Mouse (Mus musculus): ENCODE results near the gene Inava. TPM values are rescaled to one million over a fixed set of nuclear protein-coding genes. Genes with fewer than 3 reads are reported as not detected.

Inava gene
- polyA plus RNA-seq, 1 experiment from 2014 or later: 17.1 TPM

DNA sequence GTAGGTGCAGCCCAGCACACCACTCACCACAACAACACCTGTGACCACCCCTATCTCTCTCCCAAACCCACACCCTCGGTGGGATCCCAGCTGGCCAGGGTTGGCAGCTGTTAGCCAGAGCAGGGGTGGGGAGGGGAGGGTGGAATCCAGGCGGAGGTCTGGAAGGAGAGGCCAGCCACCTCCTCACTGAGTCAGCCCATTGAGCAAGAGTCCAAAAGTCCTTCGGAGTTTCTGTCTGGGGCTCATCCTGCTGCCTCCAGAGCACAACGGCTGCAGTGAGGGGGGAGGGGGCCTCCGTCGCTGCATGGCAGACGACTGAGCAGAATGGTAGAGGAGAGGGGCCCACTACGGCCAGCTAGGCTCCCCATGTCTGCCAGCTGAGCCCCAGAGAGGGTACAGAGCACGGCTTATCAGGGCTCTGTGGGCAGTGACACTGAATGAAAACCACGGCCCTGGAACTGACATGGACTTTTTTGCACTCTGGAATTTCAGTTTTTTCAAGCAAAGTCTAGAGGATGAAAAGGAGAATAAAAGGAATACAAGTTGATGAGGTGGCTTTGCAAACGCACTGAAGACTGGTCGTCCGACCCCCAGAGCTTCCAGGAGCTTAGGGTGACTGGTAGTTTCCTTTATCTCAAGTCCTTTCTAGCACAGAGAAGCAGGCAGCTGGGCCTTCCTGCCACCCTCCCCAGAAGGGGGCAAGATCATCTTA lies 5.6 kb downstream of the Inava start:
- Histone ChIP-seq H3K27me3 (0 out of 2 replicates have a peak, but pooled peaks cover 7% of the 10 kb centered on the region), H3K9me3 (replicated peaks) (no peaks in the 10 kb centered on the region), H3K4me2 (peak overlapping the region; percentile 91), H3K4me1 (peaks cover 63% of the 10 kb centered on the region), H3K4me3 (replicated peaks) (peak overlapping the region; percentile 15), H3K36me3 (peaks cover 31% of the 10 kb centered on the region), H3K27ac (peak overlapping the region; percentile 68), H3K9ac (no peak overlapping the region)
- WGBS: 18% methylated on average over 13 of the region's 13 CpGs
- peak; percentile 70 for ATAC-seq (replicated peaks; ENCODE audit: low FRiP score)

DNA sequence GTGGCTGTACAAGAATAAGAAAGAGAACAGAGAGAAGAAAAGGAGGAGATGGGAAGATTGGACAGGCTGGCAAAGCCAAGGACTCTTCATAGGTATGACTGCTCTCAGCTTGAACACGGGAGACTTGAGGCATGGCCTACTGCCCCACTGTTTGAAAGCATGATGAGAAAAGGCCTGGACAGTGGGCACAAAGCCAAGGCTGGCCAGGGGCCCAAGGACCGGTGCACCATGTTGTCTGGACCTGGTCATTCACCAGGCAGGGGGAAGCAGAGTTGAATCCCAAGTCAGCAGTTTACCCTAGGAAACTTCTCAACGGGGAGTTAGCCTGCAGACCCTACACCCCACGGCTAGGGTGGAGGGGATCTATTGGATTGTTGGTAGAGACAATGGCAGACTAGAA lies 6.2 kb downstream of the Inava start:
- 65% methylated on average over 4 of the region's 4 CpGs for WGBS
- no peak for ATAC-seq (replicated peaks; ENCODE audit: low FRiP score)
- Histone ChIP-seq H3K9ac (no peak overlapping the region), H3K4me2 (peak overlapping the region; percentile 91; the same call in 1 of the 2 replicates), H3K4me3 (replicated peaks) (no peak overlapping the region), H3K27ac (peak overlapping the region; percentile 68), H3K27me3 (0 out of 2 replicates have a peak, but pooled peaks cover 7% of the 10 kb centered on the region), H3K4me1 (peaks cover 57% of the 10 kb centered on the region), H3K36me3 (peaks cover 34% of the 10 kb centered on the region), H3K9me3 (replicated peaks) (no peaks in the 10 kb centered on the region)

DNA sequence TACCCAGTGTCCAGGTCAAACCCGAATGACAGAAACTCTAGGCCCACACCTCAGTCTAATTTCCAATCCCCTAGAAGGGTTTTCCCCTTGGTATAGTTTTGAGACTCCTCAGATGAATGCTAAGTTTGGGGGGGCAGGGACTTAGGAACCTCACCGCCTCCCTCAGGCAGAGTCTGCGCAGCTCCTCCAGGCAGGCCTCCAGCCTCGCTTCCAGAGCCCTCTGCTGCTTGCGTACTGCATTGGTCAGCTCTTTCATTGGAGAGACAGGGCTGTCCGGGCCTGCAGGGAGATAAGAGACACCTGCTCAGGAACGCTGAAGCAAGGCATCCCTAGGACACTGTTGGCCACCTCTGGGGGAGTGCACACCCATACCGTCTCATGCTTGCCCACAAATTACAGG lies 7.4 kb downstream of the Inava start:
- Histone ChIP-seq H3K4me1 (peaks cover 45% of the 10 kb centered on the region), H3K27me3 (0 out of 2 replicates have a peak, but pooled peaks cover 6% of the 10 kb centered on the region), H3K27ac (no peak overlapping the region), H3K36me3 (peaks cover 36% of the 10 kb centered on the region), H3K4me2 (no peak overlapping the region), H3K9me3 (replicated peaks) (no peaks in the 10 kb centered on the region), H3K9ac (no peak overlapping the region), H3K4me3 (replicated peaks) (no peak overlapping the region)
- 80% methylated on average over 8 of the region's 8 CpGs for WGBS
- no peak for ATAC-seq (replicated peaks; ENCODE audit: low FRiP score)

DNA sequence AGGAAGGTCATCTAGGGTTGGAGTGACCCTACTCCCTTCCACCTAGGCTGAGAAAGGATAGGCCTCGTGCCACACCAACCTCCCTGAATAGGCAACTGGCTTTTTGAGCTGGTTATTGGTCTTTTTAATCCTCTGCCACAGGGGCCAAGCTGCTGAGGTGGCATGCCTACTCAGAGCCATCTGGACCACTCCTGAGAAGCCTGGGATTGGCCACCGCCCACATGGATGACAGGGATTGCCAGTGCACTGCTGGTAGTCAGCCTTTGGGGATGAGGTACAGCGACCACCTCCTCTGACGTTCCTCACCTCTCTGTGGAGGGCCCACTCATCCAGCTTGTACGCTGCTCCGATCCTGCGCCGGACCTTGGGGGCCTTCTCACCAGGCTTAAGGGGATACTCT lies 8.2 kb downstream of the Inava start:
- H3K4me1 ChIP-seq: peaks cover 37% of the 10 kb centered on the region
- no peak overlapping the region for H3K27ac ChIP-seq
- ATAC-seq (replicated peaks; ENCODE audit: low FRiP score): no peak
- H3K36me3 ChIP-seq: peaks cover 36% of the 10 kb centered on the region
- no peak overlapping the region for H3K4me2 ChIP-seq
- no peak overlapping the region for H3K9ac ChIP-seq
- no peaks in the 10 kb centered on the region for H3K27me3 ChIP-seq
- WGBS: 97% methylated on average over 8 of the region's 8 CpGs
- H3K4me3 ChIP-seq (replicated peaks): no peak overlapping the region
- H3K9me3 ChIP-seq (replicated peaks): no peaks in the 10 kb centered on the region

DNA sequence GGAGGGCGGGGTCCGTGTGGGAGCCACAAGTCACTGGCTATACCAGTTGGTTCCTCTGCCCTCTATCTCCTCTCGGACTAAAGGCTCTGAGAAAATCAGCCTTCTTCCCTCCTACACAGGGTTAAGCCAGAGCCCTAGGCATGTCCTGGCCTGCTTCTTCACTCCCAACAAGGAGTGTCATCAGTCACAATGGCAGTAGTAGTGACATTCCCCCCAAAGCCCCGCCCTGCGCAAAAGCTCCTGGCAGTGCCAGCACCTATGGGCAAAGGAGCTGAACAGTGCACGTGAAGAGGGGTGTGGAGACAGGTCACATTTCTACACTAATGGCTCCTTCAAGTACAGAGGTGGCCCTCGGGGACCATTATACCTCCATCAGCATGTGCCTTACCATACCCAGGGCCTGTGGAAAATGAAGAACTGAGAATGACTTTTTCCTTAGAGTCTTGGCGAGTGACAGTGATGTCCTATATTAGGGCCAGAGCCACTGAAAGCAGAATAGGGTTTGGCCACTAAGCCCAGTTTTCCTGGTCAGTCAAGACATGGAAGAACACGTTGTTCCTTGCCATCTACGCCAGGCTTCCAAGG lies 10.2 kb downstream of the Inava start:
- Histone ChIP-seq H3K27ac (no peak overlapping the region), H3K9me3 (replicated peaks) (no peaks in the 10 kb centered on the region), H3K9ac (no peak overlapping the region), H3K36me3 (peaks cover 49% of the 10 kb centered on the region), H3K4me2 (no peak overlapping the region), H3K27me3 (no peaks in the 10 kb centered on the region), H3K4me1 (peaks cover 17% of the 10 kb centered on the region), H3K4me3 (replicated peaks) (no peak overlapping the region)
- WGBS: 93% methylated on average over 10 of the region's 10 CpGs
- ATAC-seq (replicated peaks; ENCODE audit: low FRiP score): no peak

DNA sequence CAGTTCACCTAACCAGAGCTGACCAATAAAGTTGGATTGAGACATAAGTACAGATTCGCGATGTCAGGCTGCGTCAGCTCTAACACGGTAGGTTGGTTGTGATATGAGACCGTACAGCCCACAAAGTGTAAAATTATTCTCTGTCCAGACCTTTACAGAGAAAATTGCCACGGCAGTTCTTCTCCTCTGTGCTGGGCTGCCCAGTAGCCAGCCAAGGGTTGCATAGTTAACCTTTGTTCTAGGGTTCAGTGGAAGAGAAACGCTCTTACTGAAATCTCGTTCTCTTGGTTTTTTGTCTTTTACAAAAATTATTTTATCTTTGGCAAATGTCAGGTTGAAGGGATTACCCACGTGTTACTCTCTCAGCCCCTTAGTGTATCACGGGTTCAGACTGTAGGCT lies 11.7 kb downstream of the Inava start:
- no peak overlapping the region for H3K27ac ChIP-seq
- peaks cover 62% of the 10 kb centered on the region for H3K36me3 ChIP-seq
- no peaks in the 10 kb centered on the region for H3K9me3 ChIP-seq (replicated peaks)
- WGBS: 74% methylated on average over 10 of the region's 10 CpGs
- H3K9ac ChIP-seq: no peak overlapping the region
- ATAC-seq (replicated peaks; ENCODE audit: low FRiP score): no peak
- peaks cover 3% of the 10 kb centered on the region for H3K4me1 ChIP-seq
- no peak overlapping the region for H3K4me2 ChIP-seq
- H3K4me3 ChIP-seq (replicated peaks): no peak overlapping the region
- H3K27me3 ChIP-seq: no peaks in the 10 kb centered on the region

DNA sequence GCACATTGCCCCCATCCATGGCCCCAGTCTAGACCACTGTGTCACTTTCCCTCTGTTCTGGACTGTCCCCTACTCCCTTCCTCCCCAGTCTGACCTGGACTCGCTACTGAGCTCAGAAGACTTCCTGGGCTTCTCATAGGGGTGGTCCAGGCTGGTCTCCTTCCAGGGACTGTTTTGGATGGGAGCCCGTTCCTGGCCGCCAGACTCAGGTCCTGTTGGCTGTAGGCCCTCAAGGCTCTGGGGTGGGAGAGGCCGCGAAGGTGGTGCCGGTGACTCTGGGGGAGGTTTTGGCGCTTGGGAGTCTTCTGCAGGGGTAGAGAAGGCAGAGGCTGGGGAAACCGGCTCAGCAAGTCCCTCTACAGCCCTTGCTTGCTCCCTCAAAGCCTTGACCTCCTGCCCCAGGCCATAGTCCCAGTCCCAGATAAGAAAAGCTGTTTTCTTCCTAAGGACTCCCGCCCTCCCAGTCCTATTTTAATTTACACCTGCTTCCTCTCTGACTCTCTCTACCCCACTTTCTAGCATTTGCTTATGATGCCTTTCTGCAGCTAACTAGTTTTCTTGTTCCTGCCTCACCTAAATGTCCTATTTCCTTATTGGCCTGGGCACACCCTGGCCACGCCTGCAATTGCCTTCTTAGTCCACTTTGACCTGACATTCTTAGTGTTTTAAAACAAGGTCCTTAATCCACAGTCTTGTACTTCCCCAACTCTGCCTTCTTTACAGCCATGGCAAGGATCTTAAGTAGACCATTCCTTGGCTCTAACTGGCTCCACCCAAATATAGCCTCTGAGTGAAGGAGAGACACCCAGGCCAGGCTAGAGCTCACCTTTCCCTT lies 13.8 kb downstream of the Inava start:
- Histone ChIP-seq H3K27me3 (no peaks in the 10 kb centered on the region), H3K36me3 (peaks cover 70% of the 10 kb centered on the region), H3K9ac (no peak overlapping the region), H3K4me2 (no peak overlapping the region), H3K27ac (peak overlapping the region; percentile 62), H3K4me3 (replicated peaks) (no peak overlapping the region), H3K4me1 (no peaks in the 10 kb centered on the region), H3K9me3 (replicated peaks) (no peaks in the 10 kb centered on the region)
- ATAC-seq (replicated peaks; ENCODE audit: low FRiP score): peak; percentile 70
- WGBS: 64% methylated on average over 10 of the region's 10 CpGs

DNA sequence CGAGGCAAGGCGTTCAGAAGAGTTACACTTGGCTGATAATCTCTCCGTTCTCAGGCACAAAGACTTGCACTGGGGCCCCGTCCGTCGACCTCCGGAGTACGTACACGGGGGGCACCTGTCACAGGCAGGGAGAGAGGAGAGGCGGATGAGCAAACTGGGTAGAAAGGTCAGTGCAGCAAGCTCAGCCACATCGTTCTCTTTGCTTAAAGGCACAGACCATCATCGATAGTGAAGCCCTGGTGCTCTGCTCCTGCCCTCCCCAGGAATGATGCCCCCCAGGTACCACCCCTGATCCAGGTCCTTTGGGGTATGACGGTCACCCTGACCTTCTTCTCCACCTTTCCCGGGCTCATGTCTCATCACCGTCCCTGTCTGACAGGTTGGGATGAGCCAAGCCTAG lies 19.8 kb downstream of the Inava start:
- Histone ChIP-seq H3K27ac (no peak overlapping the region), H3K9me3 (replicated peaks) (no peaks in the 10 kb centered on the region), H3K4me3 (replicated peaks) (no peak overlapping the region), H3K4me1 (no peaks in the 10 kb centered on the region), H3K4me2 (no peak overlapping the region), H3K36me3 (peaks cover 54% of the 10 kb centered on the region), H3K9ac (no peak overlapping the region), H3K27me3 (no peaks in the 10 kb centered on the region)
- no peak for ATAC-seq (replicated peaks; ENCODE audit: low FRiP score)
- WGBS: 77% methylated on average over 15 of the region's 15 CpGs

DNA sequence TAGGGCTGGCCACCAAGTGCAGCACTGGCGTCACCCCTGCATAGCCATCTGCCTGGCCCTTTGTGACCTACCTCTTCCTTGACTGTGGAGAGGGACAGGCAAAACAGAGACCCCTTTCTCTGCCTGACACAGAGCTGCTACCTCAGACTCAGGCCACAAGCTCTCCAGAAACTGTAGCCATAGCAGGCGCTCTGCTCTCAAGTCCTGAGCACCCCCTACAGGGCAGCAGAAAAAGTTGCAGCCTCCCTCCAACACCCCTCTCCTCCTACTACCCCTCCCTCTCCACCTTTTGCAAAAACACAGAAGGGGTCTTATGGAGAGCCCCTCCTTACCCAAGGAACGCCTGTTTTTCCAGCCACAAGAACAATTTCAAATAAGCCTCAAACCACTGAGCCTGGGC lies 21.3 kb downstream of the Inava start, which contains the start of gene Mroh3:
Mroh3 (minus strand) TSS at position 26 of the 400 bp plus-strand sequence.
- no peak within 1 kb of the TSS for H3K4me3 ChIP-seq (replicated peaks)
- 55% methylated on average over 3 of the region's 3 CpGs for WGBS
- peak; percentile 43; the same call in 1 of the 2 replicates for ATAC-seq (replicated peaks; ENCODE audit: low FRiP score)
- no peak within 1 kb of the TSS for H3K27ac ChIP-seq
- H3K4me1 ChIP-seq: no peaks in the 10 kb centered on the region
- no peak within 1 kb of the TSS for H3K4me2 ChIP-seq
- H3K36me3 ChIP-seq: peaks cover 40% of the 10 kb centered on the region
- H3K27me3 ChIP-seq: no peaks in the 10 kb centered on the region
- H3K9ac ChIP-seq: no peak within 1 kb of the TSS
- no peaks in the 10 kb centered on the region for H3K9me3 ChIP-seq (replicated peaks)

DNA sequence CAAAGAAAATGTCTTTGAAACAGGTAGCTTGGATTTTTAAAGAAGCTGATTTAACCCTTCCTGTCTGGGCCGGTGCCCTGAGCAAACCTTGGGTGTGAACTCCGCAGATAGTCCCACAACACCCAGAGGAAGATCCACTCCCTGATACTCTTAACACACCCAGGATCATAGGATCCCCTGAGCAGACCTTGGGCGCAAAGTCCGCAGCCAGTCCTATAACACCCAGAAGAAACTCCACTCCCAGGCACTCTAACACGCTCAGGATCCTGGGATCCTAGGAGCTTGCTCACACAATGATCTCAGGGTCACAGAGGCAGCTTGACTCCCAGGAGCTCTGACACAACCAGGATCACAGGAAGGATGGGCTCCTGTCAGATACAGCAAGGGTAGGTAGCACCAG lies 44.0 kb downstream of the Inava start:
- no peak overlapping the region for H3K4me2 ChIP-seq
- ATAC-seq (replicated peaks; ENCODE audit: low FRiP score): no peak
- H3K9ac ChIP-seq: no peak overlapping the region
- H3K4me3 ChIP-seq (replicated peaks): no peak overlapping the region
- H3K9me3 ChIP-seq (replicated peaks): no peaks in the 10 kb centered on the region
- WGBS: 89% methylated on average over 5 of the region's 5 CpGs
- no peaks in the 10 kb centered on the region for H3K36me3 ChIP-seq
- no peaks in the 10 kb centered on the region for H3K27me3 ChIP-seq
- H3K4me1 ChIP-seq: no peaks in the 10 kb centered on the region
- no peak overlapping the region for H3K27ac ChIP-seq

DNA sequence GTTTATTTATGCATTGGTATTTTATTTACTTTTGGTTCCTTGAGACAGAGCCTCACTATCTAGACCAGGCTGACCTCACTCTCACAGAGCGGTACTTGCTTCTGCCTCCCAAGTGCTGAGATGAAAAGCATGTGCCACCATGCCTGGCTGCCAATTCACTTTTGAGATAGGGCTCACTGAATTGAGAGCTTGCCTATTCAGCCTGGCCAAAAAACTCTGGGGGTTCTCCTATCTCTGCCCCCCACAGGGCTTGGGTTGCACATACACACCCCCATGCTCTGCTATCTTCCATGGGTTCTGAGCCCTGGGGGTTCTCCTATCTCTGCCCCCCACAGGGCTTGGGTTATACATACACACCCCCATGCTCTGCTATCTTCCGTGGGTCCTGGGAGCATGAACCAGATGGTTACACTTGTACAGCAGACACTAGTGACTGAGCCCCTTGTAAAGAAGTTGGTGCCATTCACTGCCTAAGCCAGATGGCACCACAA lies 54.5 kb downstream of the Inava start:
- H3K4me3 ChIP-seq (replicated peaks): no peak overlapping the region
- H3K9ac ChIP-seq: no peak overlapping the region
- WGBS: 79% methylated on average over 2 of the region's 2 CpGs
- H3K36me3 ChIP-seq: 0 out of 2 replicates have a peak, but pooled peaks cover 4% of the 10 kb centered on the region
- peaks cover 3% of the 10 kb centered on the region for H3K4me1 ChIP-seq
- H3K4me2 ChIP-seq: no peak overlapping the region
- no peak for ATAC-seq (replicated peaks; ENCODE audit: low FRiP score)
- H3K27me3 ChIP-seq: no peaks in the 10 kb centered on the region
- H3K27ac ChIP-seq: no peak overlapping the region
- no peaks in the 10 kb centered on the region for H3K9me3 ChIP-seq (replicated peaks)

DNA sequence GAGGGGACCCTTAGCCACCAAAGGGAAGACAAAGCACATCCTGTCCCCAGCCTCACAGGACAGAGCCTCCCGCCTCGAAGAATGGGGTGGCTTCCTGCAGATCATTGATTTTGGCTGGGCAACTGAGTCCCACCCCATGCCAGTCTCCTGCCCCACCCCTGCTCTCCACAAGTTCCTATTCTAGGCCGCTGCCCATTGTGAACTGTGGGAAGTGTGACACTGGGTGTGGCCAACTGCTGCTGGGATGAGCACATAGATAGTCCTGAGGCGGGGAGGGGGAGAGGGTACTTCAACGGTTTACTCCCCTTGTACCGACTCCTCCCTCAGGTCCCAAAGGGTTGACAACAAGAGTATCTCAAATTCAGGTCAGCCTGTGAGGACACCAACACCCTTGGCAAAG lies 55.3 kb downstream of the Inava start:
- H3K27ac ChIP-seq: no peak overlapping the region
- 54% methylated on average over 6 of the region's 6 CpGs for WGBS

More for the DNA sequence above, 55.3 kb downstream of the Inava start:
- peaks cover 11% of the 10 kb centered on the region for H3K4me1 ChIP-seq
- ATAC-seq (replicated peaks; ENCODE audit: low FRiP score): no peak
- no peaks in the 10 kb centered on the region for H3K9me3 ChIP-seq (replicated peaks)
- H3K9ac ChIP-seq: no peak overlapping the region
- H3K27me3 ChIP-seq: no peaks in the 10 kb centered on the region
- H3K4me2 ChIP-seq: no peak overlapping the region
- H3K36me3 ChIP-seq: 0 out of 2 replicates have a peak, but pooled peaks cover 4% of the 10 kb centered on the region
- no peak overlapping the region for H3K4me3 ChIP-seq (replicated peaks)
